Mouse (Mus musculus) liver, embryonic 14.5 days (tissue): Measurements from ENCODE around the gene Gm9573.

Experiments
- CTCF ChIP-seq: IDR thresholded peaks from 2 replicates; pipeline ENCODE4 v1.5.1; 2016; ENCODE audit warnings: antibody characterized with exemption, low read depth, control low read depth
- EP300 ChIP-seq: IDR thresholded peaks from 2 replicates; pipeline ENCODE4 v1.6.1; 2016; ENCODE audit warnings: antibody characterized with exemption, low read depth

DNA sequence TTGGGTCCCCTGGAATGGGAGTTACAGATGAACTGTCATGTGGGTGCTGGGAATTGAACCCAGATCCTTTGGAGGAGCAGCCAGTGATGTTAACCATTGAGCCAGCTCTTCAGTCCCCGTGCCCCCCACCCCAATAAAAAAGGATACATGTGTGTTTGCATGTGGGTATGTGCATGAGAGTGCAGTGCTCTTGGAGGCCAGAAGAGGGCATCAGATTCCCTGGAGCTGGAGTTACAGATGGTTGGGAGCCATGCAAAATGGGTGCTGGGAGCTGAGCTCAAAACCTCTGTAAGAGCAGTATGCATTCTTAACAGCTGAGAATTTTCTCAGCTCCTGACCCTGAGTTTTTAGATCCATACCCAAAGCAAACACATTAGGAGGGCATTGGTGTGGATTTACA lies 39.1 kb downstream of the Gm9573 start:
- TF ChIP-seq CTCF (peak; percentile 20; the same call in 1 of the 2 replicates), EP300 (no peak)
